Mouse (Mus musculus): ENCODE data around the gene Ccdc190. TPM values are rescaled to one million over a fixed set of nuclear protein-coding genes. Genes with fewer than 3 reads are reported as not detected.

Gene Ccdc190
- not detected for total RNA-seq (2021)
- long read RNA-seq, experiment 1, result 0 reads
- long read RNA-seq, experiment 2, result 0 reads

- peak; percentile 74 for DNase-seq
These were observed at the start of gene Ccdc190 for GRCm38 (mm10) chr1:169928454-169928971. Gene Ccdc190 (plus strand): TSS chr1:169928648.

GRCm38 (mm10) chr1:169879060-169879459 is 49.4 kb upstream of the Ccdc190 start:
- DNase-seq, result no peak

GRCm38 (mm10) chr1:169880181-169880580 is 48.3 kb upstream of the Ccdc190 start:
- no peak for DNase-seq

- DNase-seq, result no peak
These were observed 45.3 kb upstream of the Ccdc190 start for GRCm38 (mm10) chr1:169883081-169883565.

- DNase-seq, result no peak
These were observed 39.2 kb upstream of the Ccdc190 start for GRCm38 (mm10) chr1:169889250-169889649.

- no peak for DNase-seq
These were observed 34.5 kb upstream of the Ccdc190 start for GRCm38 (mm10) chr1:169893976-169894375.

- DNase-seq, result no peak
These were observed 32.8 kb upstream of the Ccdc190 start for GRCm38 (mm10) chr1:169895686-169896085.

GRCm38 (mm10) chr1:169897916-169898315 is 30.5 kb upstream of the Ccdc190 start:
- no peak for DNase-seq

- no peak for DNase-seq
These were observed 29.8 kb upstream of the Ccdc190 start for GRCm38 (mm10) chr1:169898607-169899006.

- DNase-seq, result no peak
These were observed 27.6 kb upstream of the Ccdc190 start for GRCm38 (mm10) chr1:169900771-169901336.

GRCm38 (mm10) chr1:169909163-169909562 is 19.3 kb upstream of the Ccdc190 start:
- DNase-seq, result no peak

- DNase-seq, result no peak
These were observed 18.8 kb upstream of the Ccdc190 start for GRCm38 (mm10) chr1:169909659-169910058.

- DNase-seq, result no peak
These were observed 17.7 kb upstream of the Ccdc190 start for GRCm38 (mm10) chr1:169910751-169911150.

GRCm38 (mm10) chr1:169911526-169911925 is 16.9 kb upstream of the Ccdc190 start:
- DNase-seq, result no peak

GRCm38 (mm10) chr1:169916659-169917058 is 11.8 kb upstream of the Ccdc190 start:
- peak; percentile 17 for DNase-seq

- no peak for DNase-seq
These were observed 11.2 kb upstream of the Ccdc190 start for GRCm38 (mm10) chr1:169917115-169917796.

GRCm38 (mm10) chr1:169917998-169918397 is 10.4 kb upstream of the Ccdc190 start:
- peak; percentile 77 for DNase-seq

GRCm38 (mm10) chr1:169919211-169919610 is 9.2 kb upstream of the Ccdc190 start:
- peak; percentile 88 for DNase-seq

GRCm38 (mm10) chr1:169921710-169922211 is 6.7 kb upstream of the Ccdc190 start:
- peak; percentile 59 for DNase-seq

GRCm38 (mm10) chr1:169924567-169924966 is 3.9 kb upstream of the Ccdc190 start:
- peak; percentile 53 for DNase-seq

GRCm38 (mm10) chr1:169927753-169928369 is 587 bp upstream of the Ccdc190 start:
- no peak for DNase-seq

- DNase-seq, result no peak
These were observed 3.2 kb downstream of the Ccdc190 start for GRCm38 (mm10) chr1:169931698-169932097.

Data from adrenal gland, postnatal 10 days (tissue).